Mouse (Mus musculus): ENCODE data around the gene Greb1.
A peak's percentile ranks its signal among the peaks of the same experiment; 100 is the strongest.
"Not testable (repeated sequence)": the region's sequence is repeated elsewhere in the genome, so short reads cannot be mapped to it uniquely, and the experiment has no call there.

Greb1 gene

DNA sequence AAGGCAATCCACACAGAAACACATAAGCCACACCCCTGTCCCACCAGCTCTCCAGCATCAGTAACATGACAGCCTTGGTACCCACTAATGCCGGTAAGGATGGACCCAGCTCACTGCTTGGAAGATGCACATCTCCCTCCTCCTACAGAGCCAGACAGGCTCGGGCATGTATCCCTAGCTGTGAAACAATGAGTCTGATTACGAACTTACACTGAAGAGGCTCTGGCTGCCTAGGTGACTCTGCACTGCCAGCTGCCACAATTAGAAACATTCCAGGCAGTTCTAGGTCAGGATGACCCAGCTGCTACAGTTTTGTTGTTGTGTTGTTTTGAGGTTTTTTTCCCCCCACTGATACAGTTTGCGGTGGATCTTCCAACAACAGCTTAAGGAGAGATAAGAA, 40.4 kb downstream of the Greb1 start:
- no peak for DNase-seq

DNA sequence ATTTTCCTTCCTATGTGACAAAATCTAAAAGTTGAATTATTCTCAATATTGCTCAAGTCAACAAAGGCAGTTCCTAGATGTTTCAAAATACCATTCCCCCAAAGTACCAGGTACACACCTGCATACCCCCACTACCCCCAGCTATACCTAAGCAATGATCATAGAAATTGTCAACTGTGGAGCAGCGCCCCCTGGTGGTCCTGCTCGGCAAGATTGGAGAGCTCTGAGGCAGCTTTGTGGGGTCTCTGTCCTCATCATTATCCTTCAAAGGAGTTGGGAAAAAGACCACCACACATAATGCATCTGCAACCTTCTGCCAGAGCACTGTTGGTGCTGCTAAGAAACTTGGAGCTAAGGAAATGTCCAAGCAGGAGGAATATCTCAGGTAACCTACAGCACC, 46.4 kb downstream of the Greb1 start:
- peak; percentile 24 for DNase-seq

DNA sequence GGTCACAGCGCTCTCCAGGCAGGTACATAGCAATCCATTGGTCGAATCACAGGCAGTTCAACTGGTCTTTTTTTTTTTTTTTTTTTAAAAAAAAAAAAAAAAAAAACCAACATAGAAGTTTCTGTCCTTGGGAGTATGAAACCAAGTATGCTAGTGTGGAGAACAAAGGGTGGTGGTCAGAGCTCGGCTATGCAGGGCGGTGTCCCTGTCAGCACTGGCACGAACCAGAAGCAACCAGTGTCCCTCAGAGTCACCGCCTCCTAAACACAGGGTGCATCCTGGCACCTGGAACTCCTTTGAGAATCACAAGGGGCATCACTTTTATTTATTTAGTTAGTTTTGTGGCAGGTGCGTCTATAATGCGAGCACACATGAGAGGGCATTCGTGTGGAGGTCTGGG, 47.1 kb downstream of the Greb1 start:
- no peak for DNase-seq

DNA sequence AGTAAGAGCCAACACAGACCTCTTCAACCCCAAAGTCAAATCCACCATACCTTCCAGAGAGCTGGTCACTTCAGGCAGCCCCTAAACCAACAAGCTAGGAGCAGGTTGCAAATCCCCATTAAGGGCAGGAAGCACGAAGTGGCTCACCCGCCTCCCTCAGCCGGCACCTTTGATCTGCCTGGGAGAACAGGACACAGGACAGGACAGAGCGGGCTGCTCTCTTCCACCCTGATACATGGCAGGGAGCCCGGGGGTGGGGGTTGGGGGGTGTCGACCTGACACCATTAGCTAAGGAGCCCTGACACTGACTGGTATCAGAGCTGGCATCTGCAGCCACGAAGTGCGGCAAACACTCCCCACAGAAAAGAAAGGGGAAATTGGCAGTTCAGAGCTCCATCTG, 47.6 kb downstream of the Greb1 start:
- DNase-seq: no peak

DNA sequence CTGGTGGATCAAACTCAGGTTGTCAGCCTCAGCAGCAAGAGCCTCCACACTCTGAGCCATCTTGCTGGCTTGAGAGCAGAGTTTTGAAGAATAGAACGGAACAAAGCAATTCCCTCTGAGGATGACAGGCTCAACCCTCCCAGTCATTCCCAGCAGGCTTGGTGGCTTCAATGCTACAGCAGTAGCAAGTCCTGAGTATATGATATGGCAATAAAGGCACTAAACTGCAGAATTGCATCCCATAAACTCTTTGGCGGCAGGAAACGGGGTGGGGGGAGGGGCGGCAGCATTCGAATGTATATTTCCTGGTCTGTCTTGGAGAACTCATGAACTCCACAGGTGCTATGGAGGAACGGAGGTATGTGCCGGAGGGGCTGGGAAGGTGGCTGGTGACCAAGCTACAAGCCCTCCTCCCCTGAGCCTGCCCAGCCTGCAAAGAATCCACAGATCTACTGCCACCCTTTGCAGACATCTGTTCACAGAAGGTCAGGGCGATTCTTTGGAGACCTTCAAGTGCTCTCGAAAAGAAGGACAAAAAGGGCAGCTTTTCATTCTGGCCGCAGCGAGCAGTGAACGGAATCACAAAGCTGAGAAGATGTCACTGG, 48.3 kb downstream of the Greb1 start:
- DNase-seq: no peak

DNA sequence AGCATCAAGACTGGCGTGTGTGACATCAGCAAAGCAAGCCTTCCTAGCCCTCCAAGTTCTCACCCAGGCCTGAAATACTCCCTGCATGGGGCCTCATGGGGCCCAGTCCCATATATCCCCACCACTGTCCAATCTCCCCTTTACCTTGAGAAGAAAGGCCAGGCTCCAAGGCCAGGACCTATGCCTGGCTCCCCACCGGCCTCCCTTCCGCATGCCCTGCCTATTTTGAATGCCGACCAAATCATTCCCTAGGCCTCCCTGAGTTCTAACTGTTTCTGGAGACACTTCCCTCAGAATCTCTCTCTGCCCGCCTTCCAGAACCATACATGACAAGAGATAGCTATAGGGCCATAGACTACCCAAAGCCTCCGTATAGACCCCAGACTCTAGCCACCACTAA, 49.1 kb downstream of the Greb1 start:
- no peak for DNase-seq

DNA sequence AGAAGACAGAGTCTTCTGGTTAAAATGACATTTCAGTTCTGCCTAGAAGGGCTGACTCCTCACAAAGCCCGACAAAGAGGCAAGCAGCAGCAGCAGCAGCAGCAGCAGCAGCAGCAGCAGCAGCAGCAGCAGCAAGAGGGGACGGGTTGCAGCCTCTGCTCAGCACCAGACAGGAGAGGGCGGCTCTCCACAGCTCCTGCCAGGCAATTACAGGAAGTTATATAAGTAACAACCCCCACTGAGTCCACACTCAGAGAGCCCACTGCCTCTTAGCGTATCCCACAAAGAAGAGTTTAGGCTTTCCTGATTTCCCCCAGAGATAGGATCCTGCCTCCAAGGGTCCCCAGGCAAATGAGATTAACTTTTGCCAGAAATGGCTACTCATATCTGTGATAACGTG, 60.6 kb downstream of the Greb1 start:
- no peak for DNase-seq

DNA sequence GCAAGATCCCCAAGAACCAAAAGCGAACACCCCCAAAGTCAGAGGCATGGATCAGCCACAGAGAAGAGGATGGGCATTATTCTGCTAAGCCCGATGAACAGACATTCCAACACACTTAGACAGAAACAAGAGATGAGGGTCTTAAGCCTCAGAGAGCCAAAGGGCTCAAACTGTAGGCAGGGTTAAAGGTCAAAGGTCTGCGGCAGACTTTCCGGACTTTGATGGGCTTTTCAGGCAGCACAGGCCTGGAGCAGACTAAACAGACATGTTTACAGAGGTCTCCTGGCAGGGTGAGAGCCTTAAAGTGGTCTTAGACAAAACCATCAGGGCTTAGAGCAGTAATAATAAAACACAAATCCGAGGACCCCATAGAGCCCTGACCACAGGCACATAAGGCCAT, 63.4 kb downstream of the Greb1 start:
- DNase-seq: no peak

DNA sequence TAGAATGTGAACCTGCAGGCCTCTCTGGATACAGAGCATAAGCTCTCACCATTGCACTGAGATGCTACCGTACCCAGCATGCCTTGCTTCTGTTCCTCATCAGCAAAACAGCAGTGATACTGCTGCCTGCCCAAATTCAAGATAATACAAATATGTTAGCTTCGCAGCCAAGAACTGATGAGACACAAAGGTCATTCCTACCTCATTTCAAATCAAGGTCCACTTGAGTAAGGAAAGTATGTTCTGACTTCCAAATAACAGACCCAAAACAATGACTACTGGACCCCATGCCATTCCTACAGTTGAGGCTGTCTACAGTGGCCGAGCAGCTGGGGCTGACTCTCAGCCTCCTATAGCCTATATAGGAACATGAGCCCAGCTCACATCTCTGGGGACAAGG, 66.0 kb downstream of the Greb1 start:
- no peak for DNase-seq

DNA sequence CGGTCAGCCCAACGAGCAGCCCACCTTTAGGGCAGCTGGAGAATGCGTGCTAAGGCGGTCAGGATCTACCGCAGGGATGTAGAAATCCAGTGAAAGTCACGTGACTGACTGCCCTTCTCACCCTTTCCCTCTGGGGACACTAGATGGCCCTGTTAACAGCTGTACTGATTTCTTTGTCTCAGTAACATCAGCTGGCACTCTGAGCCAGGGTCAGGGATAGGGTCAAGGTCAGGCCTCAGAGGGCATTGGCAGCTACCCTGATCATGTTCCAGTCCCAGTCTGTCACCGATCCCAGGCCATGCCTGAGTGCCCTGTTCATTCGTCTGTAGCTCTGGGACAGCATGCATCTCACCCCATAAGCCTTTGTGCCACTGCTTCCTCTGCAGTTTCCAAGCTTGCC, 66.7 kb downstream of the Greb1 start:
- DNase-seq: no peak

DNA sequence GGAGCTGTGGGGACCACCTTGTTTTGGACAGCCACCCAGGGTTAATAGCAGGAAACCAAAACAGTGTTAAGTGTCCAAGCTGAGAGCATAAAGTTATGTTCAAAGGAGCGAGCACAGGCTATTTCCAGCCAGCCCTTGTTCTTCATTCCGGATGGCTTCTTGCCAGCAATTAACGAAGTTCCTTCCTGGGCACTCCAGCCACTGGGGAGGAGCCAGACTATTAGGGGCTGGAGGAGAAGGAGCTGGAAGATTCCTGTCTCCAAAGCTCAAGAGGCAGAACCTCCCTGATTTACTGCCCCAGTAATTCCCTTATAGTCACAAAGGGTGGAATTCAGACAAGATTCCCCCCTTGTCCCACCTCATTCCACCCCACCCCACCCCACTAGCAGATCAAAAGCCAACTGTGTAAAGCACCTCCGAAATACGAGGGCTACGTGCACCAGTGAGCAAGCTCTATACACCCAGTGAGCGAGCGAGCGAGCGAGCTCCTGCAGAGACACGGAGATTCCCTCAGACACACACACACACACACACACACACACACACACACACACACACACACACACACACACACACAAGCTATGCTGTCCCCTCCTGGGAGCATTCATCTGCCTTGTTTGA, 69.5 kb downstream of the Greb1 start:
- no peak for DNase-seq

DNA sequence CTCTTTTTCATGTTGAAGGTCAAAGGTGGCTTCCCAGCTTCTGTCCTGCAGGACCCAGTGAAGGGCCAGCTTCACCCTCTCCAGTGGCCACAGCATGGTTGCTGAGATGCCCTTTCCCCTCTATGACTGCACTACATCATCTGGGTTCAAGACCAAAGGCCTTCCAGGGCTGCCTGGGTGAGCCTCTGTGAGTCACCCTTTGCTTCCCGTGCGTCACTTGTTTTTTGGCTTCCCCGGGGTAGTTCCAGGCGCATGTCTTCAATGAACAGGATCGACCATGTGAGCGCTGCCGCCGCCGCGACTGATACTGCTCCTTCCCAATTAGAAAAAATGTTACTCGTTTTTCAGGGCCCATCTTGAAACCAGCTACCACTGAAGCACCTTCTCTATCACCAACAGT, 70.5 kb downstream of the Greb1 start:
- no peak for DNase-seq

DNA sequence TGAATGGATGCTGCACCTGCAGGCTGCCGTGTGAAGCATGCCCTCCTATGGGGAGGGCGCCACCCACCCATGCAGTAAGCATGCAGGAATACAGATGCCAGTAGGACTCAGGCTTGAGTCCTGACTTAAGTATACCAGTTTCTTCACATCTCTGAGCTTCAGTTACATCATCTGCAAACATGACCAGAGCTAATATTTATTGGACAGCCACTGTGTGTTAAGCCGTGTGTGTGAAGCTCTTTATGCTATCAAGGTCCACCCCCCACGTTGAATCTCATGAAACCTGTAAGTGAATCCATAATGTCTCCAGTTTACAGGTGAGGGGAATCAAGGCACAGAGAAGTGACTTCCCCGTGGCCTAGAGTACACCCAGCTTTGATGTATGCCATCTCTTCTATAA, 72.5 kb downstream of the Greb1 start:
- no peak for DNase-seq

DNA sequence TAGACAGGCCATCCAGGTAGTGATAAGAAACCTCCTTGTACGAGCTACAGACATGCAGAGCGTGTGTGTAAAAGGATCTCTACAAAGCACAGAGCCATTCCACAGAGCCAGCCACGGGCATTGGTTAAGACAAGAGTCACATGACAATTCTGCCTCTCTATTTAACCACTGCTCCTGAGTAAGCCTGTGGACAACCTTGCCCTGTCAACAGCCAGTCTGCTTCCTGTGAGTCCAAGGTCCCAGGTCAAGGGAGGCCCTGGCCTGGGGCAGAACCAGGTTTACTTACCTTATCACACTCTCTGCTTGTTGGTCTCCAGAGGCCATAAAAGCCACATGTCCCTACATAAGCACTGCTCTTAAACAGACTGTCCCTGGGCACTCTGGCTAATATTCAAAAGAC, 74.5 kb downstream of the Greb1 start:
- DNase-seq: no peak

DNA sequence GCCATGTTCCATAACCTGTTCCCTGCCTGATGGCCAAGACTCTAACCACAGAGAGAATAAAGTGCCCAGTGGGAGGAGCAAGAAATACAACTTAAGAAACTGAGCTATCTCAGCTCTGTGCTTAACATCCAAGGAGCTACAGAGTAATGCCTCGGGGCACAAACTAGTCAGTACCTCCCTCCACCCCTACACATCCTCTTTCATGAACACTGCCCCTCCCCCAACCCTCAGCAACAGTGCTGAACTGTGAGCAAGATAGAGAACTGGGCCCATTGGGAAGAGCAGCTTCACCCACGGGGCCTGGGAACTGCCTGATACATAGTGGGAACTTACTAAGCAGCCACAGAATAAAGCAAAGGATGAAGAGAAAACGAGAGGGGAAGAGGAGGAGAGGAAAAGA, 77.1 kb downstream of the Greb1 start:
- no peak for DNase-seq

DNA sequence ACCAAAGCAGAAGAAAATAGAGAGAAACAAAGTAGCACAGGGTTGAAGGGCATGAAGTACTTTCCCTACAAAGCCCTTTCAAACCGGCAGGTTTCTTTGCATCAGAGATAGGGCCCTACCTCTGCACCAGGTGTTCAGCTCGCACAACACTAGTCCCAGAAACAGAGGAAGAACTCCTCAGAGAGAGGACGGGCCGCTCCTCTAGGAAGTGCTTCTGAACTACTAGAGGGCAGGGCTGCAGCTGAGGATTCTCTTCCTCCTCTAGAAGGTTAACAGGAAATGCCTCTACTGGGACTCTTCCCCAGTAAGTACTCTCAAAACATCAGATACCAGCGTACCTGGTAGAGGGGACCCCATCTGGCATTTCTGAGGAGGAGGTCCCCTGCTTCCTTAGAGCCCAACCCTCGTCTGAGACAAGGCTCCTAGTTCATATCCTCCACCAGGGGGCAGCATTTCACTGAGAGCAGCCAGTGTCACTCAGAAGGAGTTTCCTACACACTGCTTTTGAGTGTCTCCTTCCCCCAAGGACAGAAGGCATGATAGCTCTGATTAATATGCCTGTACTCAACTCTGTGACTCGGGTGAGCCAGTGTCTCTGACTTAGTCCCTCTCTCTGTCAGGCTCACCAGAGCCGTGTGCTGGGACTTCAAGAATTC, 81.9 kb downstream of the Greb1 start:
- peak; percentile 26 for DNase-seq

DNA sequence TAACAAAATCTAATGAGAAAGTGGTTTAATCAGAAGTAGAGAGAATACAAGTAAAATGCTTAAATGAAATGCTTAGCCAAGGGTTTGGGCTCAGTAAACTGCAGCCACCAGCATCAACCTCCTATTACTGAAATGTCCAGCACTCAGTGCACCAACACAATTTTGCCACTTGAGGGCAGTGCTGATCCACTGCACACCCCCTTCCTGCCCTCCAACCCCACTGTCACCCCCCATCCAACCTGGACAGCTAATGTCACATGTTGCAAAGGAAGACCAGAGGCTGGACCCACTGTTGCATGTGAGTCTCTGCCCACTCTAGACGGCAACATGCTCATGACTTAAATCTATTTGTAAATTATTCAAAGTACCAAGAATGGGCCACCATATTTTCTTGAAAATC, 83.0 kb downstream of the Greb1 start:
- peak; percentile 19 for DNase-seq

DNA sequence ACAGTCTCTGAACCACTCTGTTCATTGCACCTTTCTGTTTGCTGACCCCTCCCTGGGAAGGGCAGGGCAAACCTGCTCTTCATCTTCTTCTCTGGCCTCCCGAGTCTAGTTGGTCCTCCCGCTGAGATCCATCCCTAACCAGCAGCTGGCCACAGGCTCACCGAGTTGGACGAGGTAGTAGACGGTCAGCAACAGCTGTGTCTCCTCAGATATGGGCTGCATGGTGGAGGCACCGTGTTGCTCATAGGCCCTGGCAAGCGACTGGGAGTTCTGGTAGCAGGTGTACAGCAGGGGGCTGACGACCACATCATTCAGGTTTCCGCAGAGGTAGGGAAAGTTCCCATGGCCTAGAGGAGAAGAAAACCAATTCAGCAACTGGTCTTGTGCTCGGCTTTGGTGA, 86.1 kb downstream of the Greb1 start:
- no peak for DNase-seq

DNA sequence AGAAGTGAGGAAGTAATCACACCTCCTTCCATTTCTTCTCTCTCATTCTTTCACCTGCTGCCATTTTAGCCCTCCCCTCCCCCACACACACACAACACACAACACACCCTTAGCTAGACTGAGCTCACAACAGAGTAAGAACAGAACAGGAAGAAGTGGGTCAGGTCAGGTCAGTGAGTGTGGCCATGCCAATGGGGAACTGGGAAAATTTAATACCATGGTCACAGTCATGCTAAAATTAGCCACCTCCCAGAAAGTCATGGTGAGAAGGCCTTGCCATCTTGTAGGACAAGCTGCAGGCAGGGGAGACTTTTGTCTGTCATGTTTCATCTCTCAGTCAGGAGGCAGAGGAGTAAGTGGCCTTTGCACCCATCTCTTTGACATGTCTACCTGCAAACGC, 102.0 kb downstream of the Greb1 start:
- DNase-seq: no peak

DNA sequence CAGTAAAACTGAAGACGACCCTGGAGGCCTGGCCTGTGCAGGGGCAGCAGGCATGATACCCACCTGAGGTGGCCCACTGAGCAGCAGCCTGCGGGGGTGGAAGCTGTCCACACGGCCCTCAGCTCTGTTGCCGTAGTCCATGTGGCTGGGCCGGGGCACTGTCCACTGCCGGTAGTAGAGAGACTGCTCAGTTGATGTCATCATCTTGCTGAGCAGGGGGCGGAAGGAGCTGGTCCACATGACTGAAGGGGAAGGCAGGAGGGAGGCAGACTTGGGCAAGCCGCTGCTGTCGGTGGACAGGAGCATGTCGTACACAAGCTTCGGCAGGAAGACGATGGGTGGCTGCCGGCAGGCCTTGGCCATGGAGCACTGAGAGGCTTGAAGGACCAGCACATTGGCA, 104.5 kb downstream of the Greb1 start:
- no peak for DNase-seq

DNA sequence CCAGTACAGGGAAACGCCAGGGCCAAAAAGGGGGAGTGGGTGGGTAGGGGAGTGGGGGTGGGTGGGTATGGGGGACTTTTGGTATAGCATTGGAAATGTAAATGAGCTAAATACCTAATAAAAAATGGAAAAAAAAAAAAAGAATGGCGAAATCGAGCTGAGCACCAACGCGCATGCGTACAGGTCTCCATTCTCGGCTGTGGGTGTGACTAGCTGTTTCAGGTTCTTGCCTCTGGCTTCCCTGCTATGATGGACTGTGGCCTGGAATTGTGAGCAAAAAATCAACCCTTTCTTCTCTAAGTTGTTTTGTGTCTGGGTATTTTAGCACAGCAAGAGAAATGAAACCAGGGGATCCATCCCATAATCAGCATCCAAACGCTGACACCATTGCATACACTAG, 105.4 kb downstream of the Greb1 start:
- not testable (repeated sequence) for DNase-seq

DNA sequence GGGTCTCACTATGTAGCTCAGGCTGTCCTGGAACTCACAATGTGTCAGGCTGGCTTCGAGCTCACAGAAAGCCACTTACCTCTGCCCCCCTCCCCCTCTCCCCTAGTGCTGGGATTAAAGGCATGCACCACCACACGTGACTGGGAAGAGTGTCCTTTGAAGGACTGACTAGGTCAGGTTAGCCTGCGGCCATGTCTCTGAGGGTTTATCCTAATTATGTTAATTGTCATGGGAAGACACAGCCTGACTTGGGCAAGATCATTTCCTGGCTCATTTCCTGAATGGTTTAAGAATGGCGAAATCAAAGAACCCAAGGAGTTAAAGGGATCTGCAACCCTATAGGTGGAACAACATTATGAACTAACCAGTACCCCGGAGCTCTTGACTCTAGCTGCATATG, 105.9 kb downstream of the Greb1 start:
- no peak for DNase-seq

DNA sequence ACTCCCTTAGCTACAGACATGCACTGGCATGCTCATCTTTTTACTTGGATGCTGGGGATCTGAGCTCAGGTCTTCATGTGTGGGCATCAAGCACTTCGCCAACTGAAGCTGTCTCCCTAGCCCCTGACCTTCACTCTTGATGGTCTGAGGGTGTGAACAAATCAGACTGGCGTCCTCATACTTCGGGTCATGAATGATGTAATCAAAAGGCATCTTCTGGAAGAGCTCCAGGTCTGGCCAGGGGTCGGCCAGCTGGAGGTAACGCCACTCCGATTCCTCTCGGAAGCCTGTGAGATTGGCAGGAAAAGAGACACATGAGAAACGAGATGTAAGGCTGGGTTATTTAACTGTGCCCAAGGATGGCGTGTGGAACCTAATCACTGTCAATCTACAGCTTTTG, 110.1 kb downstream of the Greb1 start:
- DNase-seq: no peak

DNA sequence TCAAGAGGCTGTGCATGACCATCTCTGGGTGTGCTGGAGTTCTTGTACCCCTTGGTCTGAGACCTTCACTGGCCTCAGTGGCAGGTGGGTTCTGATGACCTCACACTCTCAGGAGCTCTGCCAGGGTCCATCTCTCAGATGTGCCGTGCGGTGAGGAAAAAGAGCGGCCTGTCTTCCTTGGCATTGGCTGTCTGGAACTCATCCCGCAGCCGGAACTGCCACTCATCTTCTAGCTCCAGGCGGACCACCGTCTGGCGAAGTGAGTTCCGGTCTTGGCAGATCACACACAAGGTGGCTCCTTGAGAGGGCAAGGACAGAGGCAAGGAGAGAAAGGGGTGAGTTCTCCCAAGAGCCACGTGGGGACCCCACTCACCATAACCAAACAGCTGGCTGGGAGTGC, 128.4 kb downstream of the Greb1 start:
- DNase-seq: no peak

DNA sequence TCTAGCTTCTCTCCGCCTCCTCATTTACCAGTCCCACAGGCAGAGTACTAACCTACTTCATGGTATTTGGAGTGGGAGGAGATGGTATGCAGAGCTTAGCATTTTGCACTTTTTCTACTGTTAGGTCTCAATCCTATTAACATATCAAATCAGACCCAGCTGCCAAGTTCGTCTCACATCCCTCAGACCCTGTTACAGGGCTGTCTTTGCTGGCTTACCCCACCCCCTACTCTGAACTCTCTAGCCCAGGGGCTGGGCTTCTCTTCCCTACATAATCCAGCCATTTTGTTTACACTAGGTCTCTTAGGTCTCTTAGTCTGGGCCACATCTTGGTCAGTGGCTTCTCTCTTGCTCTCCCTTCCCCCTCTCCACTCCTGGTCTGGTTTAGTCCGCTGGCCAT, 131.5 kb downstream of the Greb1 start:
- no peak for DNase-seq
